Mouse (Mus musculus) spleen, adult 2 months (tissue): Measurements from ENCODE around the gene Klf6.

Experiments used
- CTCF ChIP-seq: fragments of 200-500 bp; IDR thresholded peaks from 2 replicates; pipeline ENCODE4 v1.5.1; 2011; ENCODE audit warnings: mild to moderate bottlenecking, inconsistent platforms; ENCODE audit not compliant: insufficient read depth, insufficient read length, insufficient replicate concordance; ENCODE audit errors: extremely low read depth
- POLR2A ChIP-seq: fragments of 200-500 bp; IDR thresholded peaks from 2 replicates; pipeline ENCODE4 v1.6.1; 2011; ENCODE audit warnings: low read depth, low read length, inconsistent platforms

GRCm38 (mm10) chr13:5823150-5823549 is 38.1 kb upstream of the Klf6 start:
- TF ChIP-seq CTCF = no peak
- no peak for TF ChIP-seq POLR2A
